Mouse (Mus musculus) heart, adult 2 months (tissue): Measurements from ENCODE around the gene Unc13a. TPM values are rescaled to one million over a fixed set of nuclear protein-coding genes. Genes with fewer than 3 reads are reported as not detected.
"Not testable (repeated sequence)": the region's sequence is repeated elsewhere in the genome, so short reads cannot be mapped to it uniquely, and the experiment has no call there.

ENCODE experiments used
- DNase-seq, 2 experiments: peaks; one replicate each; pipeline ENCODE4 v3.0.0; 2021
- H3K27ac ChIP-seq: fragments of 200-600 bp; 2 replicates; pipeline ENCODE4 v1.8.1; 2022
- H3K27me3 ChIP-seq: fragments of 200-500 bp; 2 replicates; pipeline ENCODE4 v1.6.1; 2012; ENCODE audit warnings: mild to moderate bottlenecking, low read length, inconsistent platforms, mixed read lengths; ENCODE audit not compliant: control insufficient read depth, insufficient read depth
- H3K36me3 ChIP-seq: fragments of 200-500 bp; 2 replicates; pipeline ENCODE4 v1.6.1; 2012; ENCODE audit warnings: low read length, inconsistent platforms; ENCODE audit not compliant: control insufficient read depth, insufficient read depth
- H3K4me1 ChIP-seq: fragments of 200-500 bp; 2 replicates; pipeline ENCODE4 v1.6.1; 2011; ENCODE audit warnings: low read length; ENCODE audit not compliant: control insufficient read depth, insufficient read depth
- H3K4me3 ChIP-seq: fragments of 200-600 bp; 2 replicates; pipeline ENCODE4 v1.8.1; 2022
- H3K79me2 ChIP-seq: fragments of 200-500 bp; replicated peaks from 2 replicates; pipeline ENCODE4 v1.6.1; 2012; ENCODE audit warnings: mild to moderate bottlenecking, inconsistent platforms, low read length, moderate library complexity, mixed read lengths; ENCODE audit not compliant: control insufficient read depth, insufficient read depth
- H3K9ac ChIP-seq: fragments of 200-500 bp; 2 replicates; pipeline ENCODE4 v1.6.1; 2012; ENCODE audit warnings: low read depth, mild to moderate bottlenecking, control low read depth, inconsistent platforms, low read length, mixed read lengths
- CTCF ChIP-seq: fragments of 200-600 bp; IDR thresholded peaks from 2 replicates; pipeline ENCODE4 v1.8.1; 2022; ENCODE audit warnings: antibody characterized with exemption, mild to moderate bottlenecking, moderate library complexity
- EP300 ChIP-seq: fragments of 200-500 bp; IDR thresholded peaks from 2 replicates; pipeline ENCODE4 v1.6.1; 2011; ENCODE audit warnings: low read depth, low read length, control low read depth; ENCODE audit not compliant: insufficient read depth
- POLR2A ChIP-seq: fragments of 200-500 bp; IDR thresholded peaks from 2 replicates; pipeline ENCODE4 v1.6.1; 2011; ENCODE audit warnings: mild to moderate bottlenecking, low read depth, low read length, control low read depth; ENCODE audit not compliant: insufficient read depth
- WGBS: fragments of 180-500 bp; shearing (Covaris S2); methylation state at CpG from one replicate; pipeline ENCODE4 v1.1.7; 2018; 5-methylcytosine and 5-hydroxymethylcytosine counted together
- intact Hi-C: fragments of 180-260 bp; cut with DNase I; formaldehyde crosslinking; loops from one replicate; pipeline ENCODE4 v1.15.1; 2025
- polyA plus RNA-seq: library from polyadenylated mRNA; depleted of rRNA; stranded (reverse); fragments of >200 nt; gene quantifications from 2 replicates; pipeline ENCODE4 v1.2.3, GENCODE M21; 2012
- total RNA-seq, 2 experiments: library from RNA; stranded (reverse); gene quantifications; 2 replicates each; pipeline ENCODE4 v1.2.3; 2021

Gene Unc13a
- total and polyA plus RNA-seq, 3 experiments = 0.61 to 1.4 (median 0.86) TPM

GRCm38 (mm10) chr8:71715531-71715930 is 44.0 kb upstream of the Unc13a start:
- H3K36me3 ChIP-seq = no peaks in the 10 kb centered on the region
- no peaks in the 10 kb centered on the region for H3K27me3 ChIP-seq
- intact Hi-C loops = no loop called here
- TF ChIP-seq EP300 (no peak), POLR2A (no peak), CTCF (no peak)
- DNase-seq = no peak
- WGBS = 52% methylated on average over 8 of the region's 8 CpGs
- no peaks in the 10 kb centered on the region for H3K4me1 ChIP-seq
- H3K4me3 ChIP-seq = no peak overlapping the region
- H3K79me2 ChIP-seq = no peaks in the 10 kb centered on the region
- H3K27ac ChIP-seq = no peak overlapping the region
- H3K9ac ChIP-seq = no peak overlapping the region

GRCm38 (mm10) chr8:71711574-71711973 is 40.0 kb upstream of the Unc13a start:
- Histone ChIP-seq H3K36me3 (no peaks in the 10 kb centered on the region), H3K4me3 (no peak overlapping the region), H3K27ac (no peak overlapping the region), H3K27me3 (no peaks in the 10 kb centered on the region), H3K4me1 (no peaks in the 10 kb centered on the region), H3K9ac (no peak overlapping the region), H3K79me2 (no peaks in the 10 kb centered on the region)
- 79% methylated on average over 2 of the region's 2 CpGs for WGBS
- intact Hi-C loops = no loop called here
- no peak for DNase-seq
- TF ChIP-seq CTCF (no peak), EP300 (no peak), POLR2A (no peak)

- H3K27me3 ChIP-seq = no peaks in the 10 kb centered on the region
- TF ChIP-seq POLR2A = no peak
- TF ChIP-seq CTCF = peak; percentile 91
- H3K27ac ChIP-seq = no peak overlapping the region
- H3K36me3 ChIP-seq = no peaks in the 10 kb centered on the region
- peak; percentile 61 to 83 for DNase-seq
- no peaks in the 10 kb centered on the region for H3K4me1 ChIP-seq
- H3K4me3 ChIP-seq = no peak overlapping the region
- H3K79me2 ChIP-seq = no peaks in the 10 kb centered on the region
- 22% methylated on average over 25 of the region's 25 CpGs for WGBS
- intact Hi-C loops = loop anchor here (2.0 kb wide), 1 partner anchor 21 kb away; no protein-coding TSS in a partner anchor
- H3K9ac ChIP-seq = peak overlapping the region; percentile 12; the same call in 1 of the 2 replicates
These were observed 38.4 kb upstream of the Unc13a start for GRCm38 (mm10) chr8:71709800-71710446.

- WGBS = 42% methylated on average over 25 of the region's 25 CpGs
- no peaks in the 10 kb centered on the region for H3K27me3 ChIP-seq
These were observed 37.7 kb upstream of the Unc13a start for GRCm38 (mm10) chr8:71709134-71709799.

GRCm38 (mm10) chr8:71707874-71708273 is 36.3 kb upstream of the Unc13a start:
- Histone ChIP-seq H3K9ac (no peak overlapping the region), H3K79me2 (no peaks in the 10 kb centered on the region), H3K4me1 (no peaks in the 10 kb centered on the region), H3K27ac (no peak overlapping the region), H3K4me3 (no peak overlapping the region), H3K36me3 (no peaks in the 10 kb centered on the region), H3K27me3 (no peaks in the 10 kb centered on the region)
- TF ChIP-seq CTCF = peak; percentile 77
- no peak for TF ChIP-seq POLR2A
- no peak for DNase-seq
- 45% methylated on average over 8 of the region's 8 CpGs for WGBS
- intact Hi-C loops = loop anchor here (2.0 kb wide), 1 partner anchor 23 kb away; no protein-coding TSS in a partner anchor

More at GRCm38 (mm10) chr8:71709134-71709799, 37.7 kb upstream of the Unc13a start:
- TF ChIP-seq POLR2A = no peak
- no peak for TF ChIP-seq EP300
- no peak for TF ChIP-seq CTCF
- Histone ChIP-seq H3K9ac (peak overlapping the region; percentile 12; the same call in 1 of the 2 replicates), H3K4me3 (no peak overlapping the region), H3K36me3 (no peaks in the 10 kb centered on the region), H3K4me1 (no peaks in the 10 kb centered on the region), H3K79me2 (no peaks in the 10 kb centered on the region), H3K27ac (no peak overlapping the region)
- no peak for DNase-seq
- intact Hi-C loops = loop anchor here (2.0 kb wide), 1 partner anchor 22 kb away; no protein-coding TSS in a partner anchor

GRCm38 (mm10) chr8:71703400-71703799 is 31.8 kb upstream of the Unc13a start:
- H3K4me1 ChIP-seq, DNase-seq, H3K4me3 ChIP-seq, H3K36me3 ChIP-seq, H3K27ac ChIP-seq, H3K9ac ChIP-seq, H3K27me3 ChIP-seq, intact Hi-C loops, H3K79me2 ChIP-seq: not testable (repeated sequence)
